Mouse (Mus musculus) CH12.LX (cell line): ENCODE data around the gene Cog7. TPM values are rescaled to one million over a fixed set of nuclear protein-coding genes. Genes with fewer than 3 reads are reported as not detected.

Experiments used
- DNase-seq: peaks from one replicate; pipeline ENCODE4 v3.0.0-alpha.2; 2013; ENCODE audit errors: extremely low read depth
- H3K27ac ChIP-seq: 2 replicates; pipeline ENCODE4 v1.5.1; 2012; ENCODE audit warnings: low read depth, mild to moderate bottlenecking, control low read depth, moderate library complexity; ENCODE audit not compliant: insufficient read depth
- H3K27me3 ChIP-seq: replicated peaks from 2 replicates; pipeline ENCODE3; 2012; ENCODE audit warnings: inconsistent platforms
- H3K36me3 ChIP-seq, 2 experiments: replicated peaks in 1 of 2; 2 replicates each; pipeline versions ENCODE3 to v1.6.1; 2012; ENCODE audit warnings: inconsistent platforms in 1 of 2, low read length in 1 of 2, mild to moderate bottlenecking in 1 of 2, mixed read lengths in 1 of 2, moderate library complexity in 1 of 2; ENCODE audit not compliant: control insufficient read depth in 1 of 2, insufficient read depth in 1 of 2
- H3K4me1 ChIP-seq, 2 experiments: 2 replicates each; pipeline ENCODE4 v1.6.1; 2012; ENCODE audit warnings: inconsistent platforms in 1 of 2, moderate library complexity in 1 of 2; ENCODE audit not compliant: insufficient read depth in 2 of 2, control insufficient read depth in 1 of 2
- H3K4me2 ChIP-seq: 2 replicates; pipeline ENCODE4 v1.6.1; 2012; ENCODE audit warnings: low read depth, mild to moderate bottlenecking, control low read depth; ENCODE audit not compliant: poor library complexity, insufficient read depth, severe bottlenecking
- H3K4me3 ChIP-seq, 3 experiments: fragments of 150-350 bp in 1 of 3; sonication (generic) in 1 of 3; replicated peaks in 1 of 3; 2 replicates each; pipeline versions ENCODE3 to v1.5.1; 2011 to 2012; ENCODE audit warnings: low read depth in 2 of 3, low read length in 2 of 3, mild to moderate bottlenecking in 2 of 3, moderate library complexity in 2 of 3, control low read depth in 1 of 3, improper control_type of control experiment in 1 of 3, inconsistent platforms in 1 of 3, mixed read lengths in 1 of 3; ENCODE audit not compliant: poor library complexity in 1 of 3
- H3K79me2 ChIP-seq: replicated peaks from 2 replicates; pipeline ENCODE4 v1.6.1; 2012; ENCODE audit warnings: mild to moderate bottlenecking, moderate library complexity; ENCODE audit not compliant: control insufficient read depth, poor library complexity, insufficient read depth, severe bottlenecking; ENCODE audit errors: extremely low read depth
- H3K9ac ChIP-seq: 2 replicates; pipeline ENCODE4 v1.6.1; 2012; ENCODE audit warnings: low read depth, mild to moderate bottlenecking, control low read depth, moderate library complexity; ENCODE audit not compliant: insufficient read depth
- H3K9me3 ChIP-seq: replicated peaks from 2 replicates; pipeline ENCODE3; 2012; ENCODE audit warnings: low read length, inconsistent platforms, mixed read lengths
- ELF1 ChIP-seq: IDR thresholded peaks from 2 replicates; pipeline ENCODE4 v1.6.1; 2014; ENCODE audit warnings: low read depth, mild to moderate bottlenecking, inconsistent platforms, low read length, improper control_type of control experiment
- GABPA ChIP-seq: IDR thresholded peaks from 2 replicates; pipeline ENCODE4 v1.6.1; 2012; ENCODE audit warnings: low read depth, low read length, improper control_type of control experiment, inconsistent platforms; ENCODE audit not compliant: insufficient replicate concordance
- IRF4 ChIP-seq: IDR thresholded peaks from 2 replicates; pipeline ENCODE4 v1.6.1; 2014; ENCODE audit warnings: low read depth, mild to moderate bottlenecking, inconsistent platforms, low read length, improper control_type of control experiment
- JUN ChIP-seq: IDR thresholded peaks from 2 replicates; pipeline ENCODE4 v1.6.1; 2011; ENCODE audit warnings: low read depth, mild to moderate bottlenecking, low read length, improper control_type of control experiment, moderate library complexity; ENCODE audit not compliant: insufficient read depth
- JUND ChIP-seq: conservative IDR thresholded peaks from 2 replicates; pipeline ENCODE4 v1.6.1; 2011; ENCODE audit warnings: low read depth, low read length, improper control_type of control experiment
- MAX ChIP-seq: IDR thresholded peaks from 2 replicates; pipeline ENCODE4 v1.6.1; 2011; ENCODE audit warnings: low read length, improper control_type of control experiment
- MXI1 ChIP-seq: IDR thresholded peaks from 2 replicates; pipeline ENCODE4 v1.6.1; 2011; ENCODE audit warnings: mild to moderate bottlenecking, low read depth, low read length, improper control_type of control experiment
- NELFE ChIP-seq: IDR thresholded peaks from 2 replicates; pipeline ENCODE4 v1.6.1; 2011; ENCODE audit warnings: low read depth, low read length, improper control_type of control experiment
- NRF1 ChIP-seq: IDR thresholded peaks from 2 replicates; pipeline ENCODE4 v1.6.1; 2014; ENCODE audit warnings: low read depth, mild to moderate bottlenecking, inconsistent platforms, low read length, improper control_type of control experiment, moderate library complexity
- PAX5 ChIP-seq: IDR thresholded peaks from 2 replicates; pipeline ENCODE4 v1.6.1; 2012; ENCODE audit warnings: low read length, inconsistent platforms, mixed read lengths
- POLR2A ChIP-seq: IDR thresholded peaks from 2 replicates; pipeline ENCODE4 v1.6.1; 2011; ENCODE audit warnings: low read depth, mild to moderate bottlenecking, improper control_type of control experiment, low read length
- POLR2AphosphoS2 ChIP-seq: IDR thresholded peaks from 2 replicates; pipeline ENCODE4 v1.6.1; 2011; ENCODE audit warnings: low read depth, low read length, improper control_type of control experiment
- RCOR1 ChIP-seq: conservative IDR thresholded peaks from 2 replicates; pipeline ENCODE4 v1.6.1; 2012; ENCODE audit warnings: low read depth, mild to moderate bottlenecking, inconsistent platforms, low read length, improper control_type of control experiment
- SIN3A ChIP-seq: IDR thresholded peaks from 2 replicates; pipeline ENCODE4 v1.6.1; 2012; ENCODE audit warnings: low read length, improper control_type of control experiment, inconsistent platforms
- SMC3 ChIP-seq: IDR thresholded peaks from 2 replicates; pipeline ENCODE4 v1.6.1; 2011; ENCODE audit warnings: low read depth, low read length, improper control_type of control experiment
- TBP ChIP-seq: conservative IDR thresholded peaks from 2 replicates; pipeline ENCODE4 v1.6.1; 2011; ENCODE audit warnings: low read depth, low read length, improper control_type of control experiment
- ZKSCAN1 ChIP-seq: IDR thresholded peaks from 2 replicates; pipeline ENCODE4 v1.6.1; 2012; ENCODE audit warnings: low read depth, inconsistent platforms, low read length, improper control_type of control experiment, borderline replicate concordance
- dilution Hi-C: fragments of 300-500 bp; cut with MboI; formaldehyde crosslinking; loops from 2 replicates; pipeline ENCODE4 v1.14.3; 2020; ENCODE audit warnings: low sequenced_read_pairs; ENCODE audit not compliant: extremely low pct_unique_long_range_greater_than_20kb, extremely low pct_ligation_motif_present
- in situ Hi-C: fragments of 300-500 bp; cut with MboI; formaldehyde crosslinking; loops from 3 replicates; pipeline ENCODE4 v1.14.3; 2019; ENCODE audit warnings: low sequenced_read_pairs, low pct_ligation_motif_present, low pct_unique_long_range_greater_than_20kb, mixed read lengths
- polyA plus RNA-seq: library from polyadenylated mRNA; unstranded; fragments of >175 nt; gene quantifications from 2 replicates; pipeline ENCODE4 v1.2.1, GENCODE M21; 2012; ENCODE audit warnings: low read depth; ENCODE audit not compliant: insufficient read length
- total RNA-seq, 2 experiments: library from RNA; depleted of rRNA; stranded (reverse); fragments of 300-350 nt in 1 of 2; fragments of >200 nt in 1 of 2; gene quantifications; 2 replicates each; pipeline ENCODE4 v1.2.3; 2012 to 2014

Gene Cog7
- total and polyA plus RNA-seq, 3 experiments = 14.1 to 22.4 (median 22.2) TPM

DNA sequence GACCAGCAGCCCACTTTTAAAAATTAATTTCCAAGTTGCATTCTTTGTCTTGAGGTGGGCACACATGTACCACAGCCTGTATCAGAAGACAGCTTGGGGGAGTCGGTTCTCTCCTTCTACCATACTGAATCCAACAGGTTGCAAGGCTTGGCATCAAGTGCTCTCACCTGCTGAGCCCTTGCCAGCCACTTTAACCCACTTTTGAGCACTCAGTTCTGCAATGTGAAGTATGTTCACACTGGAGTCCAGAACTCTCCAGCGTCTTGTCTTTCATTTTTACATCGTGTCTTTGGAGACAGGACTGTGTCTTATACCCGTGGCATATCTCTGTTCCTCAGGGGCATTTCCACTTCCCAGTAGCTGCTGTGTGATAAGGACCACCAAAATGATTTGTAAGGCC, 101.3 kb downstream of the Cog7 start:
- no peak overlapping the region for H3K4me3 ChIP-seq
- no peaks in the 10 kb centered on the region for H3K36me3 ChIP-seq
- H3K4me1 ChIP-seq = no peaks in the 10 kb centered on the region
- in situ Hi-C loops = no loop called here
- H3K4me2 ChIP-seq = no peak overlapping the region
- DNase-seq = no peak
- no peaks in the 10 kb centered on the region for H3K79me2 ChIP-seq
- H3K9ac ChIP-seq = no peak overlapping the region
- TF ChIP-seq JUND (no peak), PAX5 (no peak), RCOR1 (no peak)
- H3K27ac ChIP-seq = no peak overlapping the region
- dilution Hi-C loops = no loop called here
- no peaks in the 10 kb centered on the region for H3K9me3 ChIP-seq
- no peaks in the 10 kb centered on the region for H3K27me3 ChIP-seq

DNA sequence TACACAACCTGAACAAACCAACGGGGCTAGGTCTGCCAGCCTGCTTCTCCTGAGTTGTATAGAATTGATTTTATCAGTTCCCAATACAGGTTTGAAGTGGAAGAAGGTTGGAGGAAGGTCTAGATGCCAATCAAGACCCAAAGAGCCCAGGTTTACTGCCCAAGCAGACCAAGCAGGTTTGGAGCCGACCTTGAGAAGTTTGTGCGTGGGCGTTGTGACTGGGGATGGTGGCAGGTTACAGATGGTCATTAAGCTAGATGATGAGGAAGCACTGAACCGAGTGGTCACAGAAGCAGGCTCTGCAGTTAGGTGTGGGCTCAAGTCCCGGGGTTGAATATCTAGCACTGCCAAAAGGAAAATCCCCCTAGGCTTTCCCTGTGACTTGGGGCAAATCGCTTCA, 106.7 kb downstream of the Cog7 start:
- H3K9me3 ChIP-seq = no peaks in the 10 kb centered on the region
- in situ Hi-C loops = no loop called here

GRCm38 (mm10) chr7:121873998-121874397, 107.5 kb downstream of the Cog7 start:
- dilution Hi-C loops (no loop called here), in situ Hi-C loops (no loop called here)
- Histone ChIP-seq H3K27ac (no peak overlapping the region), H3K36me3 (no peaks in the 10 kb centered on the region), H3K4me3 (no peak overlapping the region), H3K9me3 (no peaks in the 10 kb centered on the region), H3K4me1 (peaks cover 5 to 20% of the 10 kb centered on the region in 2 experiments; a peak in 3 of 4 replicates), H3K27me3 (no peaks in the 10 kb centered on the region), H3K79me2 (no peaks in the 10 kb centered on the region), H3K9ac (no peak overlapping the region), H3K4me2 (no peak overlapping the region)
- TF ChIP-seq JUN (no peak), POLR2A (no peak), NRF1 (no peak), ZKSCAN1 (no peak), GABPA (no peak), ELF1 (no peak), IRF4 (no peak), SIN3A (no peak)
- no peak for DNase-seq

More for the DNA sequence above, 106.7 kb downstream of the Cog7 start:
- Histone ChIP-seq H3K9ac (no peak overlapping the region), H3K79me2 (no peaks in the 10 kb centered on the region), H3K4me1 (peaks cover 5 to 20% of the 10 kb centered on the region in 2 experiments; a peak in 3 of 4 replicates)
- TF ChIP-seq NELFE = no peak
- no peak for TF ChIP-seq SMC3
- no peak for TF ChIP-seq SIN3A
- TF ChIP-seq MAX = no peak
- no peak for TF ChIP-seq POLR2AphosphoS2
- no peak for TF ChIP-seq TBP
- TF ChIP-seq MXI1 = no peak
- TF ChIP-seq, all 38 proteins: peak for 0
- Histone ChIP-seq H3K4me3 (no peak overlapping the region), H3K27me3 (no peaks in the 10 kb centered on the region), H3K4me2 (no peak overlapping the region), H3K27ac (no peak overlapping the region), H3K36me3 (no peaks in the 10 kb centered on the region)
- dilution Hi-C loops = no loop called here
- DNase-seq = no peak
